Mouse (Mus musculus) ES-Bruce4 (cell line): ENCODE data around the gene Tmigd3. TPM values are rescaled to one million over a fixed set of nuclear protein-coding genes. Genes with fewer than 3 reads are reported as not detected.
A peak's percentile ranks its signal among the peaks of the same experiment; 100 is the strongest.

Experiments
- H3K27ac ChIP-seq: 2 replicates; pipeline ENCODE4 v1.5.1; 2012; ENCODE audit warnings: low read length, inconsistent platforms; ENCODE audit not compliant: insufficient read depth
- H3K27me3 ChIP-seq: 2 replicates; pipeline ENCODE4 v1.6.1; 2012; ENCODE audit warnings: mild to moderate bottlenecking, low read length, inconsistent platforms; ENCODE audit not compliant: control insufficient read depth, poor library complexity, insufficient read depth, severe bottlenecking
- H3K36me3 ChIP-seq: 2 replicates; pipeline ENCODE4 v1.6.1; 2012; ENCODE audit warnings: inconsistent platforms, mild to moderate bottlenecking, low read length, moderate library complexity; ENCODE audit not compliant: control insufficient read depth, poor library complexity, insufficient read depth, severe bottlenecking
- H3K4me1 ChIP-seq: one replicate; pipeline ENCODE4 v1.8.1; 2011; ENCODE audit warnings: low read length; ENCODE audit not compliant: control insufficient read depth, insufficient read depth
- H3K4me3 ChIP-seq: 2 replicates; pipeline ENCODE4 v1.5.1; 2011; ENCODE audit warnings: low read depth, mild to moderate bottlenecking, low read length
- H3K9ac ChIP-seq: 2 replicates; pipeline ENCODE4 v1.6.1; 2012; ENCODE audit warnings: low read depth, mild to moderate bottlenecking, inconsistent platforms; ENCODE audit not compliant: poor library complexity, severe bottlenecking
- H3K9me3 ChIP-seq: replicated peaks from 2 replicates; pipeline ENCODE4 v1.6.1; 2012; ENCODE audit warnings: mild to moderate bottlenecking, low read length, inconsistent platforms; ENCODE audit not compliant: control insufficient read depth, poor library complexity, insufficient read depth, severe bottlenecking
- CTCF ChIP-seq: IDR thresholded peaks from one replicate; pipeline ENCODE4 v1.8.1; 2011; ENCODE audit warnings: low read depth, low read length
- EP300 ChIP-seq: IDR thresholded peaks from 2 replicates; pipeline ENCODE4 v1.6.1; 2011; ENCODE audit warnings: low read depth, low read length; ENCODE audit not compliant: insufficient read depth
- POLR2A ChIP-seq: IDR thresholded peaks from one replicate; pipeline ENCODE4 v1.8.1; 2011; ENCODE audit warnings: low read length; ENCODE audit not compliant: insufficient read depth
- polyA plus RNA-seq: library from polyadenylated mRNA; stranded (reverse); fragments of >200 nt; gene quantifications from 2 replicates; pipeline ENCODE4 v1.2.4, GENCODE M21; 2011; ENCODE audit warnings: low read depth; ENCODE audit not compliant: missing spikeins, insufficient read depth, insufficient read length

Gene Tmigd3
- polyA plus RNA-seq, 1 experiment: not detected

- H3K36me3 ChIP-seq: peaks cover 56% of the 10 kb centered on the region
- peak overlapping the region; percentile 89 for H3K4me3 ChIP-seq
- H3K9me3 ChIP-seq: no peaks in the 10 kb centered on the region
- no peak overlapping the region for H3K27ac ChIP-seq
- no peaks in the 10 kb centered on the region for H3K4me1 ChIP-seq
- H3K9ac ChIP-seq: peak overlapping the region; percentile 92
- no peaks in the 10 kb centered on the region for H3K27me3 ChIP-seq
- TF ChIP-seq CTCF (no peak), POLR2A (no peak), EP300 (no peak)
These were observed 88.9 kb downstream of the Tmigd3 start for GRCm38 (mm10) chr3:105959585-105959984.

GRCm38 (mm10) chr3:105959999-105960398 is 89.3 kb downstream of the Tmigd3 start, which contains the start of gene Atp5f1:
Gene Atp5f1, minus strand, starts transcription at chr3:105960099.
- H3K27ac ChIP-seq: no peak within 1 kb of the TSS; the same call in 1 of the 2 replicates
- H3K27me3 ChIP-seq: no peaks in the 10 kb centered on the region
- H3K36me3 ChIP-seq: peaks cover 56% of the 10 kb centered on the region
- no peaks in the 10 kb centered on the region for H3K4me1 ChIP-seq
- H3K9me3 ChIP-seq: no peaks in the 10 kb centered on the region
- TF ChIP-seq CTCF: no peak
- no peak for TF ChIP-seq EP300
- peak within 1 kb of the TSS; percentile 92 for H3K9ac ChIP-seq
- peak within 1 kb of the TSS; percentile 89 for H3K4me3 ChIP-seq

GRCm38 (mm10) chr3:105960700-105961099 is 90.0 kb downstream of the Tmigd3 start:
- TF ChIP-seq POLR2A: no peak
- no peak for TF ChIP-seq EP300
- no peak for TF ChIP-seq CTCF
- H3K27me3 ChIP-seq: no peaks in the 10 kb centered on the region
- H3K27ac ChIP-seq: no peak overlapping the region
- H3K4me1 ChIP-seq: no peaks in the 10 kb centered on the region
- H3K9ac ChIP-seq: peak overlapping the region; percentile 92
- H3K36me3 ChIP-seq: peaks cover 60% of the 10 kb centered on the region
- H3K4me3 ChIP-seq: peak overlapping the region; percentile 42
- H3K9me3 ChIP-seq: no peaks in the 10 kb centered on the region

- no peak for TF ChIP-seq CTCF
- TF ChIP-seq POLR2A: no peak
- TF ChIP-seq EP300: no peak
- no peak overlapping the region for H3K9ac ChIP-seq
- H3K27me3 ChIP-seq: no peaks in the 10 kb centered on the region
- peaks cover 36% of the 10 kb centered on the region for H3K36me3 ChIP-seq
- H3K27ac ChIP-seq: no peak overlapping the region
- H3K4me1 ChIP-seq: peaks cover 2% of the 10 kb centered on the region
- H3K9me3 ChIP-seq: no peaks in the 10 kb centered on the region
- no peak overlapping the region for H3K4me3 ChIP-seq
These were observed 101.2 kb downstream of the Tmigd3 start for GRCm38 (mm10) chr3:105971831-105972446.

GRCm38 (mm10) chr3:105973411-105973810 is 102.7 kb downstream of the Tmigd3 start, which contains the start of gene Ovgp1:
Gene Ovgp1, plus strand, starts transcription at chr3:105973711.
- H3K9ac ChIP-seq: no peak within 1 kb of the TSS

More at GRCm38 (mm10) chr3:105973411-105973810, 102.7 kb downstream of the Tmigd3 start, which contains the start of gene Ovgp1:
- no peak for TF ChIP-seq POLR2A
- Histone ChIP-seq H3K4me1 (no peaks in the 10 kb centered on the region), H3K4me3 (no peak within 1 kb of the TSS), H3K27ac (no peak within 1 kb of the TSS), H3K27me3 (no peaks in the 10 kb centered on the region), H3K9me3 (no peaks in the 10 kb centered on the region), H3K36me3 (peaks cover 21% of the 10 kb centered on the region)

Other genes starting within 250 kb of the Tmigd3 start
- gene Ddx20, start 183.3 kb upstream of the Tmigd3 start, polyA plus RNA-seq: 26.0 and 31.3 TPM in 2 replicates
- gene Inka2, start 166.3 kb upstream of the Tmigd3 start, polyA plus RNA-seq: 2.9 and 4.3 TPM in 2 replicates
- 87.7 and 88.6 TPM in 2 replicates for gene Rap1a, start 69.6 kb upstream of the Tmigd3 start, polyA plus RNA-seq
- gene Adora3, start within 50 bp of the Tmigd3 start, polyA plus RNA-seq: 0.45 TPM in 1 of 2 replicates, not detected in the other
- gene I830077J02Rik, start 61.8 kb downstream of the Tmigd3 start, polyA plus RNA-seq: not detected in 2 replicates
- gene Wdr77, start 88.5 kb downstream of the Tmigd3 start, polyA plus RNA-seq: 135 and 144 TPM in 2 replicates
- 517 and 570 TPM in 2 replicates for gene Atp5f1, start 89.2 kb downstream of the Tmigd3 start, polyA plus RNA-seq
- 5.7 and 5.9 TPM in 2 replicates for gene Ovgp1, start 102.8 kb downstream of the Tmigd3 start, polyA plus RNA-seq
- 0.67 and 1.5 TPM in 2 replicates for gene Pifo, start 143.7 kb downstream of the Tmigd3 start, polyA plus RNA-seq
- not detected in 2 replicates for gene Chil5, start 161.9 kb downstream of the Tmigd3 start, polyA plus RNA-seq
- gene Chia1, start 242.3 kb downstream of the Tmigd3 start, polyA plus RNA-seq: not detected in 2 replicates